Mouse (Mus musculus) bone marrow, adult 2 months (tissue): ENCODE data around the gene Btn2a2.

ENCODE experiments used
- CTCF ChIP-seq: fragments of 200-500 bp; IDR thresholded peaks from 2 replicates; pipeline ENCODE4 v1.5.1; 2011; ENCODE audit warnings: low read length, control low read depth; ENCODE audit not compliant: control insufficient read depth, insufficient read depth
- POLR2A ChIP-seq: fragments of 200-500 bp; IDR thresholded peaks from 2 replicates; pipeline ENCODE4 v1.6.1; 2011; ENCODE audit warnings: low read depth, mild to moderate bottlenecking, control low read depth, low read length, borderline replicate concordance; ENCODE audit not compliant: control insufficient read depth

DNA sequence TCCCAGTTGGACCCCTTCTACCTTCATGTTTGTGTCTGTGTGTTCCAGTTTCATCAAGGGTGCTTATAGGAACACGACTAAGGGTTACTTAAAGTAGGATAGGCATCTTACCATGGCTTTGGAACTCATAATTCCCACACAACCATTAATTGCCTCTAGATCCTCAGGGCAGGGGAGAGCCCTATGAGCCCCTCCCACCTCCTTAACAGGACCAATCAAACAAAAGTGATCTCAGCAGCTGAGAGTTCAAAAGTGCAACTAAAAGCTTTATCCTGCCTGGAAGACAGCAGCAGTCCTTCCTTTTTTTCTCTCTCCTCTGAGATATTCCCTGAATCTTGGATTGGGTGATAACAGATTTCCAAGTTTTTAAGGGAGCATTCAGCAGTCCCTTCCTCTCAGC is 21.5 kb upstream of the Btn2a2 start:
- no peak for TF ChIP-seq CTCF
- TF ChIP-seq POLR2A: no peak
